Mouse (Mus musculus) kidney, embryonic 14.5 days (tissue): ENCODE measurements around the gene D3Ertd751e. TPM values are rescaled to one million over a fixed set of nuclear protein-coding genes. Genes with fewer than 3 reads are reported as not detected.
A peak's percentile ranks its signal among the peaks of the same experiment; 100 is the strongest.

Source experiments
- ATAC-seq: fragments of 200-750 bp; cut with Nextera tagmentation; 2 replicates; pipeline ENCODE4 v1.8.0; 2017; ENCODE audit warnings: moderate number of reproducible peaks, mild to moderate bottlenecking, moderate TSS enrichment, moderate library complexity; ENCODE audit not compliant: low FRiP score, low TSS enrichment
- H3K27ac ChIP-seq: fragments of 300-500 bp; sonication (generic); 2 replicates; pipeline ENCODE4 v1.5.1; 2014; ENCODE audit warnings: low read depth, mild to moderate bottlenecking, low read length, moderate library complexity, mixed read lengths
- H3K27me3 ChIP-seq: fragments of 300-500 bp; sonication (generic); 2 replicates; pipeline ENCODE4 v1.6.1; 2014; ENCODE audit warnings: mild to moderate bottlenecking, low read length; ENCODE audit not compliant: control insufficient read depth, insufficient read depth
- H3K36me3 ChIP-seq: fragments of 300-500 bp; sonication (generic); 2 replicates; pipeline ENCODE4 v1.6.1; 2014; ENCODE audit warnings: low read length, mixed read lengths; ENCODE audit not compliant: control insufficient read depth, insufficient read depth
- H3K4me1 ChIP-seq: fragments of 300-500 bp; sonication (generic); 2 replicates; pipeline ENCODE4 v1.6.1; 2014; ENCODE audit warnings: low read length, mixed read lengths; ENCODE audit not compliant: control insufficient read depth, insufficient read depth
- H3K4me2 ChIP-seq: fragments of 300-500 bp; sonication (generic); replicated peaks from 2 replicates; pipeline ENCODE4 v1.6.1; 2014; ENCODE audit warnings: low read depth, mild to moderate bottlenecking, low read length
- H3K4me3 ChIP-seq: fragments of 300-500 bp; sonication (generic); 2 replicates; pipeline ENCODE4 v1.5.1; 2014; ENCODE audit warnings: mild to moderate bottlenecking, low read length
- H3K9ac ChIP-seq: fragments of 300-500 bp; sonication (generic); 2 replicates; pipeline ENCODE4 v1.6.1; 2014; ENCODE audit warnings: low read depth, mild to moderate bottlenecking, low read length, moderate library complexity
- H3K9me3 ChIP-seq: fragments of 300-500 bp; sonication (generic); 2 replicates; pipeline ENCODE4 v1.6.1; 2016; ENCODE audit warnings: low read length; ENCODE audit not compliant: control insufficient read depth
- WGBS: fragments of 180-500 bp; shearing (Covaris S2); extraction: QIAGEN DNeasy Blood & Tissue Kit; methylation state at CpG from one replicate; pipeline ENCODE4 v1.1.7; 2014; 5-methylcytosine and 5-hydroxymethylcytosine counted together
- polyA plus RNA-seq: library from polyadenylated mRNA; unstranded; fragments of >200 nt; fragmentation: Nextera tagmentation; extraction: Ambion mirVana; gene quantifications from 2 replicates; pipeline ENCODE4 v1.2.1, GENCODE M21; 2014

The D3Ertd751e gene
- polyA plus RNA-seq: 17.6 and 20.1 TPM in 2 replicates

GRCm38 (mm10) chr3:41742278-41742934 lies at the start of gene D3Ertd751e, which contains the start of gene Sclt1:
D3Ertd751e (plus strand) TSS chr3:41742611.
Sclt1 (minus strand) TSS chr3:41742514.
- WGBS: under 1% methylated on average over 65 of the region's 66 CpGs

GRCm38 (mm10) chr3:41695681-41696080 lies 46.7 kb upstream of the D3Ertd751e start:
- ATAC-seq: no peak
- Histone ChIP-seq H3K4me2 (no peak overlapping the region), H3K27me3 (no peaks in the 10 kb centered on the region), H3K4me1 (no peaks in the 10 kb centered on the region), H3K9me3 (no peaks in the 10 kb centered on the region), H3K4me3 (no peak overlapping the region), H3K27ac (no peak overlapping the region), H3K36me3 (no peaks in the 10 kb centered on the region), H3K9ac (no peak overlapping the region)
- WGBS: 92% methylated on average over 1 of the region's 1 CpGs

More at GRCm38 (mm10) chr3:41742278-41742934, at the start of gene D3Ertd751e, which contains the start of gene Sclt1:
- Histone ChIP-seq H3K27me3 (no peaks in the 10 kb centered on the region), H3K4me3 (peak within 1 kb of the TSS; percentile 72), H3K9me3 (no peaks in the 10 kb centered on the region), H3K36me3 (no peaks in the 10 kb centered on the region), H3K4me1 (peaks cover 10% of the 10 kb centered on the region), H3K4me2 (peak within 1 kb of the TSS; percentile 64), H3K9ac (peak within 1 kb of the TSS; percentile 87), H3K27ac (peak within 1 kb of the TSS; percentile 94)
- peak; percentile 100 for ATAC-seq

GRCm38 (mm10) chr3:41741601-41742277 lies 672 bp upstream of the D3Ertd751e start:
- Histone ChIP-seq H3K4me3 (peak overlapping the region; percentile 72), H3K27ac (peak overlapping the region; percentile 94), H3K4me1 (peaks cover 10% of the 10 kb centered on the region), H3K9ac (peak overlapping the region; percentile 87), H3K9me3 (no peaks in the 10 kb centered on the region), H3K4me2 (peak overlapping the region; percentile 64), H3K27me3 (no peaks in the 10 kb centered on the region), H3K36me3 (no peaks in the 10 kb centered on the region)
- ATAC-seq: no peak
- WGBS: under 1% methylated on average over 38 of the region's 39 CpGs

- Histone ChIP-seq H3K27ac (no peak overlapping the region), H3K4me1 (peaks cover 10% of the 10 kb centered on the region), H3K27me3 (no peaks in the 10 kb centered on the region), H3K9ac (peak overlapping the region; percentile 87; the same call in 1 of the 2 replicates), H3K4me3 (peak overlapping the region; percentile 72), H3K36me3 (no peaks in the 10 kb centered on the region), H3K9me3 (no peaks in the 10 kb centered on the region), H3K4me2 (peak overlapping the region; percentile 64)
- 52% methylated on average over 6 of the region's 6 CpGs for WGBS
- ATAC-seq: no peak
These were observed 1.0 kb downstream of the D3Ertd751e start for GRCm38 (mm10) chr3:41743436-41743835.

GRCm38 (mm10) chr3:41754556-41754955 lies 12.1 kb downstream of the D3Ertd751e start:
- no peak for ATAC-seq
- Histone ChIP-seq H3K4me3 (no peak overlapping the region), H3K27me3 (no peaks in the 10 kb centered on the region), H3K9me3 (no peaks in the 10 kb centered on the region), H3K4me1 (no peaks in the 10 kb centered on the region), H3K36me3 (no peaks in the 10 kb centered on the region; the same call in 1 of the 2 replicates), H3K4me2 (no peak overlapping the region), H3K27ac (no peak overlapping the region), H3K9ac (no peak overlapping the region)
- 79% methylated on average over 2 of the region's 2 CpGs for WGBS

- no peaks in the 10 kb centered on the region for H3K4me1 ChIP-seq
- no peaks in the 10 kb centered on the region for H3K9me3 ChIP-seq
- no peak for ATAC-seq
- H3K4me3 ChIP-seq: no peak overlapping the region
- no peak overlapping the region for H3K4me2 ChIP-seq
- H3K36me3 ChIP-seq: no peaks in the 10 kb centered on the region
- no peaks in the 10 kb centered on the region for H3K27me3 ChIP-seq
- no peak overlapping the region for H3K9ac ChIP-seq
- WGBS: 91% methylated on average over 3 of the region's 3 CpGs
- no peak overlapping the region for H3K27ac ChIP-seq
These were observed 19.7 kb downstream of the D3Ertd751e start for GRCm38 (mm10) chr3:41762091-41762490.

- Histone ChIP-seq H3K4me1 (no peaks in the 10 kb centered on the region), H3K9ac (no peak overlapping the region), H3K36me3 (no peaks in the 10 kb centered on the region), H3K4me3 (no peak overlapping the region), H3K27me3 (no peaks in the 10 kb centered on the region), H3K27ac (no peak overlapping the region), H3K4me2 (no peak overlapping the region), H3K9me3 (no peaks in the 10 kb centered on the region)
- no peak for ATAC-seq
These were observed 70.0 kb downstream of the D3Ertd751e start for GRCm38 (mm10) chr3:41812447-41812846.
